Mouse (Mus musculus): ENCODE results near the gene Gm11011.
"Not testable (repeated sequence)": the region's sequence is repeated elsewhere in the genome, so short reads cannot be mapped to it uniquely, and the experiment has no call there.

Gene Gm11011

DNA sequence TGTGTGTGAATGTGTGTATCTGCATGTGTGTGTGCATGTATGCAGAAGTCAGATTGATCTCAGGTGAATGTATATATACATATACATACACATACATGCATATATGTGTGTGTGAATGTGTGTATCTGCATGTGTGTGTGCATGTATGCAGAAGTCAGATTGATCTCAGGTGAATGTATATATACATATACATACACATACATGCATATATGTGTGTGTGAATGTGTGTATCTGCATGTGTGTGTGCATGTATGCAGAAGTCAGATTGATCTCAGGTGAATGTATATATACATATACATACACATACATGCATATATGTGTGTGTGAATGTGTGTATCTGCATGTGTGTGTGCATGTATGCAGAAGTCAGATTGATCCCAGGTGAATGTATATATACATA, at the start of gene Gm11011:
Gene Gm11011 (minus strand): TSS at position 101 of the 400 bp plus-strand sequence.
- not testable (repeated sequence) for DNase-seq (ENCODE audit: low spot score in 2 of 2)

DNA sequence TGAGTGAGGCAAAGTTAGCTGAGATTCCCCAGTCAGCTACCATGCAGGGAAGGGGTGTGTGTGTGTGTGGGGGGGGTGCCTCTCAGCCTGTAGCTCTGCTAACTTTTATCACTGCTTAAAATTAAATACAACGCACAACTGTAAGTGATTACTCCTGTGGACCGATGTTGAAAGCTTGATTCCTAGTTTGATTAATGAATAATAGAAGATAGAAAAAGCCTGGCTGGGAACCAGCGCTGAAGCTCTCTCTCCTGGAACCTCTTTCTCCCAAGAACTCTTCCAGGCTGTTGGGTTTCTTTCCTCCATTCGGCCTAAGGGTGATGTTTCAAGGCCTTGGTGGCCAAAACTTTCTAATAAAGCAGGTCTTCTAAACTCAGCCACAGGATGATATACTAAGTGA, 48.9 kb upstream of the Gm11011 start:
- DNase-seq (ENCODE audit: low spot score in 2 of 2), result no peak

DNA sequence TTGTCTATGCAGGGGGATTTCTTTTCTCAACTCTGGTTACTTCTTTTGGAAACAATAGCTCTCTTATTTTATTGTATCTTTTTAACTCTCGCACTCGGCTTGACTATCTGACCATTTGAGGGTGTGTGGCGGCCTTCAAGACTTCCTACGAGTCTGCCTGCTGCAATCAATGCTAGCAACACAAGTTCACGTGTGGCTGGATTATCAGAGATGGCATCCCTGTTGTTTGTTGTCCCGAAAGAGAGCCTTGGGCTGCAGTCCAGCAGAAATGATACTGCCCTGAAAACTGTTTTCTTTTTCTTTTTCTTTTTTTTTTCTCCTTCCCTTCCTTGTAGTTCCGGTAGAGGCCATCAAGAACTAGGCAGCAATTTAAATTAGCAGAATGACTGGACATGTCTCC, 47.9 kb upstream of the Gm11011 start:
- DNase-seq (ENCODE audit: low spot score in 2 of 2), result no peak

DNA sequence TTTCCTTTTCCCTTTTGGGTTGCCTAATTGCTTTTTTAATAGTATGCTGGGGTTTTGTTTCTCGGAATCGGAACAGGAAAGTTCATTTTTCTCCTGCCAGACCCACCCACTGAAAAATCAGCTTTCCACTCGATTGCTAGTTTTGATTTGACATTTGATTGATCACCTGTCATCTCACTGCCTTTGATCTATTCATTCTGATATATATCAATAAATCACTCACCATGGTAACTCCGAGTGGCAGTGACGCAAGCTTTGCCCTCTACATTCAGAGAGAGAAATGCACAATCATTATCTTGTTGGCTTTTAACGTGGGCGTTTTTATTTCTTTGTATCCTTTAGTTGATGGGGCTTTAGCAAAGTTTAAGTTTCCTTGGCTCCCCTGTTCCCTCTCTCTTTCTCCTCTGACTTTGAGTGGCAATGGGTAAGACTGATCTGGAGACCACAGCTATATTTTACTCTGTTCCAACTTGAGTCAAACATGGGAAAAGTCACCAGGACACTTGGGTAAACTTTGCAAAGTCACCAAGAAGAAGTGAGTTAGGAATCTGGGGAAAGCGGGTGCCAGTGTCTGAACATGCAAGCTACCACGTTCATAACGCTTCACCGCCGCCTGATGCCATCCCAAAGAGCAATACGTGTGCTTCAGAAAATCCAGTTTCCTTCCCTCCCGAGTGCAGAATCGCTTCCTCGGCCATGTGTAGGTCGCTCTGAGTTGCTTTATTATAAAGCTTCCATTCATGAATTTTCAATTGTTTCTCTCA, 47.3 kb upstream of the Gm11011 start:
- DNase-seq (ENCODE audit: low spot score in 2 of 2), result no peak

DNA sequence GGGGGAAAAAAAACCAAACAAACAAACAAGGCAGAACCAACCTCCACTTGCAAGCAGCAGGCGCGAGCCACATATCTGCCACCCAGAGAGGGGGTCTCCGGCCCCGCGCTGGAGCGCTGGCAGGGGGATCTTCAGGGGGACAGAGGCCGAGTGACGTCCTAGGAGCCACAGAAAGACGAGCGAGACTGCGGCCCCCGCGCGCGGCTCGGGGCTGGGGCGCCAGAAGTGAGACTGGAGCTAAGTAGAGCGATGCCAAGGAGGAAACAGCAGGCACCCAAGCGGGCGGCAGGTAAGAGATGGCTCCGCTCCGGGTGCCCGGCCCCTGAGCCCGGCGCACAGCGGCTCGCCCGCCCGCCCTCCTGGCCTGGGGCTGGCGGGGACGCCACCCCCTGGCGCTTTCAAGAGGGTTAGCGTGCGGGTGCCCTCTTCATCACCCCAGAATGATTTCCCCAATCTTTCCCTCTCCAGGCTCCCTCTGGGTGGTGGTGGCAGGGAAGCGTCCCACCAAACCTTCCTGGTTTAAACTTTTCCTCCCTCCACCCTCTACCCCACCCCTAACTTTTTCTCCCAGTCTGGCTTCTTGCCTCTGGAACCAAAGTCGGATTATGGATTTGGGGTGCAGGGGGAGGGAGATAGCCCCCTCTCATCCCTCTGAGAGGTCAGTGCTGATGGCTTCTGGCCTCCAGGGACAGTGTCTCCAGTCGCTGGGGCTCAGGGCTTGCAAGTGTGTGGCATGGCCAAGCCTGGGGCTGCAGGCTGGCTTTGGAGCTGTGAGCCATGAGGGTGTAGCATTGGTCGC, 46.1 kb upstream of the Gm11011 start:
- peak in 1 of 2 experiments; percentile 12 for DNase-seq (ENCODE audit: low spot score in 2 of 2)

DNA sequence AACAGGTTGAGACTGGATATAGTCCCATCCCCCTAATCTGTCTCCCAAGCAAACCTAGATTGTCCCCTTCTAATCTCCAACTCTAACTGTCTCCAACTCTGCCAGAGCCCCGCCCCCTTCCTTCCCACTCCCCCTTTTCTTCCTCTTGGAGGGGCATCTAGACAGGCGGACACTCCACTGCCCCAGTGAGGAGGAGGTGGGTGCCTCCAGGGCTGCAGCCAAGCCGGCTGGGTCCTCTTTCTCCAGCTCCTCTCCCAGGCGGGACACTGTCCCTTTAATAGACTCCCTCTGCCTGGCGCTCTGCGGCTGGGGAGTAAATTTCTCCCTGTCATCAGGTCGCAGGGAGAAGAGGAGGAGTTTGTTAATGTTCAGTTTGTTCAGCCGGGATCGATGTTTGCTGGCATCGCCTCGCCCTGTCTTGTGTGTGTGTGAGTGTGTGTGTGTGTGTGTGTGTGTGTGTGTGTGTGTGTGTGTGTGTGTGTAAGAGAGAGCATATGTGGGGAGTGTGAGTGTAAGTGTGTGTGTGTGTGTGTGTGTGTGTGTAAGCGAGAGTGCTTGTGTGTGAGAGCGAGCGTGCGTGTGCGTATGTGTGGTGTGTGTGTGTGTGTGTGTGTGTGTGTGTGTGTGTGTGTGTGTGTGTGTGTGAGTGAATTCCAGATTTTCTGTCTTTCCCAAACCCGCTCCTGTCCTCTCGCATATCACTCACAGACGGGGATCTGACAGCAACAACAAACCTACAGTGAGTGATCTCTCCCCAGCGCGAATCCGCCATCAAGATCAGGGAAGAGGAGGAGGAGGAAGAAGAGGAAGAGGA, 45.0 kb upstream of the Gm11011 start, which contains the start of gene Tshz2:
Gene Tshz2 (plus strand): TSS at position 676 of the 814 bp plus-strand sequence.
- DNase-seq (ENCODE audit: low spot score in 2 of 2), result peak in 1 of 2 experiments; percentile 10

DNA sequence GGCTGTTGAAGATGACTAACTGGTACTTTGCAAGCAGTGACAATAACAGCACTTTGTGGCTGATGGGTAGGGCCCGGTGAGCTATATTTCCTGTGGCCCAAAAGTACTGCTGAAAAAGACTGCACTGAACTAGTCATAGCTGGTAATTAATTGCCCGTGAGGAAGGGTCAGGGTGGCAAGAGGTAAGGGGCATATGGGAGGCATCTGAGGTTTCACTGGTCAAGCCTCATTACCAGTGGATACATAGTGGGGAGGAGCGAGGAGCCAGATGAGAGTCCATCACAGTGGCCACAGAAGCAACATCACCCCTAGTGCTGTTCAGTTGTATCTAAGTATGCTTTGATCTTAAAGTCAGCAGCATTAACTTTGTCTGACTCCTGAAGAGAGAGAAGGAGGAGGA, 42.5 kb upstream of the Gm11011 start:
- no peak for DNase-seq (ENCODE audit: low spot score in 2 of 2)

DNA sequence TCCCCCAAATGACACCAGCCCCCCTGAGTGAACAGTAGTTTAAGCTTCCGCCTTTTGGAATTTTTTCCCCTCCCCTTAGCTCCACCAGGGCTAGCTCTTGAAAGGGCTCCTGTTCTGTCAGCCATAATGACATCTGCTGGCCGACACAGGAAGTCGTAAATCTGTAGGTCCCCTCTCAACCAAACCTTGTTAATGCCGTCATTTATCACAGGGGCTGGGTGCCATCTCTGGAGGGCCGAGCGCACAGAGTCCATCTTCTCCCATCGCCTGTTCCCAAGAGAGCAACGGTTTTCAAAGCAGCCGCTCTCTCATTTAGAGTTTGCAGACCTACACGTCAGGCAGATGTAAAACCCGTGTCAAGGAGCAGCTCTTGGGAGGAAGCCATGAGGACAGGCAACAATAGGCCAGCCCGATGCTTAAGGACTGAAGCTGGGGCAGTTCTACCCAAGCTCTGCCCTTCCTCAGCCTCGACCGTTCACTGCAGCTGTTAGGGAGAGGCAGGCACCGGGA, 33.7 kb upstream of the Gm11011 start:
- DNase-seq (ENCODE audit: low spot score in 2 of 2), result no peak

DNA sequence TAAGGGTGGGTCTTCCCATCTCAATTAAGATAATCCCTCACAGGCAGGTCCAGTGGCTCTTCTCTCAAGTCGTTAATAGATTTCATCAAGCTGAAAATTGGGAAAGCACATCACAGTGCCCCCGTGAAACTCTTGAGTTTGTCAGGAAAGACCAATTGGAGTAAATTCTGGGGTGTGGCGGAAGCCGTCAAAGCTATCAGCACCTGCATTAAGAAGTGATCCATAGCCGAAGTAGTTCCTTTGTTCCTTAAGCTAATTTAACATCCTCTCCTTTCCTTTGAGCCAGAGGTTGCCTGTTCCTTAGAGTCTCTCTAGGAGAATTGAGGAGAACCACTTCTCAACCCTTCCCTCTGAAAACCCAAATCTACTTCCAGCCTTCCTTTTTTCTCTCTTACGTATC, 28.5 kb upstream of the Gm11011 start:
- DNase-seq (ENCODE audit: low spot score in 2 of 2), result no peak

DNA sequence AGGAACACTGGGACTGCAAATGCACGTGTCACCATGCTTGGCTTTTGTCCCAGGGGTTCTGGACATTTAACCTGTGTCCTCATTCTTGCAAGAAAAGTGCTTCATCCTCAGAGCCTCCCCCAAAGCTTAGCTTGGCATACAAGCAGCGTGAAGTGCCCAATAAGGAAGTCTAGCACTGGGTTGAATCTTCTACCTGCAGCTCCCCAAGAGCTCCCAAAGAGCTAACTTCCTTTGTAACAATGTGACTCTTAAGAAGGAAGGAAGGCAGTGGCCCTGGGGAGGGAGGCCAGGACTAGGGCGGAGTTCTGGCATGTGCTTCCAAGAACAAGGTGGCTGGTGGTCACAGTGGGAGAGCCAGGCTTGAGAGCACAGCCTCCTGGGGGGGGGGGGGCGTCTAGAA, 27.1 kb upstream of the Gm11011 start:
- DNase-seq (ENCODE audit: low spot score in 2 of 2), result no peak

DNA sequence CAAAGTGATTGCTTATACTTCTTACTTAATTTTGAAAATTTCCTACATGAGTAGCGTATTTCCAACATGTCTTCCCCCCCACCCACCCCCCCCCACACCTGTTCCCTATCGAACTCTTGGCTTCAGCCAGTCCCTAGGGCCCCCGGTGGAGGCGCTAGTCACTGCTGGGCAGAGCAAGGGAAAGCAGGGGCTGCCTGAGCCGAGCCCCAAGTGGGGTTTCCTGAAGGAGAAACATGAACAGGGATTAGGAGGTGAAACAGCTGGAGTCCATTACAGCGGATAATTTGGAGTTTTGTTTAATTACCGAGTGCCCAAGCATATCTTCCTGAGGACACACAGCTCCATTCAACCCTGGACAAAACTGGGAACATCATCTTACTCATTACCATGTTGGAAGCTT, 24.0 kb upstream of the Gm11011 start:
- no peak for DNase-seq (ENCODE audit: low spot score in 2 of 2)

DNA sequence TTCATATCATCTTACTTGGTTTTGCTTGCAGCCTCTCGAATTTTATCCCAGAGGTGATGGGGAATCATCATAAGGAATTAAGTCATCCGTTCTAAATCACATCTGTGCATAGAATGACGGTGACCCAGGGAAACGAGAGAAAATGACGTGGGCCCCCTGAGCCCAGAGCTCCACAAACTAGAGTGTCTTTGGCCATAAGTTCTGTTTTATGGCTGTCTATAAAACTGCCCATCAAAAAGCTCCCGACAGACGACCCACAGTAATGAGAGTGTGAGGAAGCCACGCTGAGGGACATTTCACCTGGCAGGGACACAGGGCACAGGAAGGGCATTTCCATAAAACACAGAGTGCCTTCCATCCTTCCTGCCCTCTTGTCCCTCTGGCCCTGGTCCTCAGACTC, 23.3 kb upstream of the Gm11011 start:
- DNase-seq (ENCODE audit: low spot score in 2 of 2), result no peak

DNA sequence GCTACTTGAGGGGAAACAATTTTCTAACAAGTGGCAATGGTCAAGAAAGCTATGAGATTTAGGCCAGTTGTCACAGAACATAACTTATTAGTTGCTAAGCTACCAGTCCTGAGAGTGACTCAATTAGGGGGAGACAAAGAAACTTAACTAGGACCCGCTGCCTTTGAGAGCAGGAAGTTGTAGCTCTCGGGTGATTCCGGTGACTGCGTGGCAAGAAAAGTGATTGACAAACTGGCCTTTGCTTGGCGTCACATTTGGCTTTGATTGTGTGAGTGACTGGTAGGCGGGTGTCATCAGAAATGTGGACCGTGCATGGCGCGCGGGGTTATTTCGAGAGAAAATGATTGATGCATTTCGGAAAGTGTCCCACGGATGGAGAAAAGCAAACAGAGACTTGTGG, 22.4 kb upstream of the Gm11011 start:
- DNase-seq (ENCODE audit: low spot score in 2 of 2), result no peak

DNA sequence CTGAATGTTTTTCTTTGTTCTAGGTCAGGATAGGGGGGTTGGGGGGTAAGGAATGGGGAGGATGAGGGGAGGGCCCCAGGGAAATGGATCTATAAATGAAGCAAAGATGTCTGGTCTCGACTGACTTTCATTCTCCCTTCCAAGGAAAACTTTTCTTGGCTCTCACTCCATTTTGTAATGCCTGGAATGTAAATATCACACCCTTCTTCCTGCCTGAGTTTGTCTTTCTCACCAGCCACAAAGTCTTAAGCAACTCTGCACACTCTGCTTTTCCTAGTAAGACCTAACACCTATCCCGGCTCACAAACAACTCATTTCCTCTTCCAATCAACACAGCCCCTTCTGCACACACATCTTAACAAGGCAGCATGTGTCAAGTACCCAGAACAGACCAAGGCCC, 20.2 kb upstream of the Gm11011 start:
- DNase-seq (ENCODE audit: low spot score in 2 of 2), result no peak

DNA sequence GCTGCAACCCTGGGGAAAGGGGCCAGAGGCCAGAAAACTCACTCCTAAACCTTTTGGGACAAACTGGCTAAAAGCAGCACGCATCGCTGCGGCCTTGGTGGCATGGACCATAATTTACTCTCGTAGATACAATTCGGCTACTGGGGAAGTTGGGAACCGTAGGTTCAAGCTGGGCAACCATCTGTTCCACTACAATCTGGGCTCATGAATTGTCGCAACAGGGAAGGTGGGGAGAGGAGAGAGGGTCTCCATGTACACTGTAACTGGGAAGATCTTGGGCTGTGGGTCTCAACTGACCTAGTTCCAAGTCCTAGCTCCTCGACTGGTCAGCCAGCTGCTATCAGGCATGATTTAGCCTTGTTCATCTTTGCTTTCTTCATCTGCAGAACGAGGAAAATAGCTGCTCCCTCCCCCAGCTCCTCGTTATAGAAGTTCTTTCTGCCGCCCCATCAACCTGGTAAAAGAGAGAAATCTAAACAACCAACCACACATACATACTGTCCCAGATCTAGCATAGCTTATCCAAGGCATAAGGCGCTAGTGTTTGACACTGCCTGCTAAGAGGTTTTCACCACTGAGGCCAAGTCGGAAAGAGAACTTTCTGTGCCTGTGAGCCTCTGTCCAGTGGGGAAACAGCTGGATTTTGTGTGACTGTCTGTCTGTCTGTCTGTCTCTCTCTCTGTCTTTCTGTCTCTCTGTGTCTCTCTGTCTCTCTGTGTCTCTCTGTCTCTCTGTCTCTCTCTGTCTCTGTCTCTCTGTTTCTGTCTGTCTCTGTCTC, 19.5 kb upstream of the Gm11011 start:
- no peak for DNase-seq (ENCODE audit: low spot score in 2 of 2)

DNA sequence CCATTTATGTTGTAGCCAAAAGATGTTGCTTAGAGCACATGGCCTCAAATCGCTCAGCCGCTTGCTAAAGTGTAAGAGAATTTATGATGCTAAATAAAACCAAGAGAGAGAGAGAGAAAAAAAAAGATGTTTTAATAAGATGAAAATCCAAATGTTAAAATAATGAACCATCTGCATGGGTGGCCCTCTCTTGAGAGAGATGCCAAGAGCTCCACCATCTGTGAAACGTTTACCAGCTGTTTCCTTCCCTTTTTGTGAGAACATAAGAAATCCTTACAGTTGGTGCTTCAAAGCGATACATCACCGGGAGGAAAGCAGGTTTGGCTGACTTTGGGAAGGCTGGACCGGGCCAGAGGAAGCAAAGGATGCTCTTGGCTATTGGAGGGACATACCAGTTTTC, 12.6 kb upstream of the Gm11011 start:
- peak; percentile 18 to 29 for DNase-seq (ENCODE audit: low spot score in 2 of 2)

DNA sequence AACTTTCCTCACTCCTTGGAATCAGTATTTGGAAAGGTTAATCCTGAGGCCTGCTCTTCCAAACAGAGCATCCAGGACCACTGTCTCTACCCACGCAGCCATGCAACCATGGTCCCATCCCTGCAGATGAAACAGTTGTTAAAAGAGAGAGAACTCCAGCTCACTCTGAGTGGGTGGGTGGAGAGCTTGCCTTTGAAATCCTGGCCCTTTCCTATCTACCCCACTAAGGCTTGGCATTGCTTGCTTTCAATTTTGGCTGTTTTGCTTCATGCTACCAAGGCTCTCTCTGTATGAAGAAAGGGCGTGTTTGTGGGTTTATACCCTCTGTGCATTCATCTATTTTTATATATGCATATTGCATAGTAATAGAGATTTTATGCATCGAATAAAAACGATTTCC, 12.0 kb upstream of the Gm11011 start:
- DNase-seq (ENCODE audit: low spot score in 2 of 2), result no peak

DNA sequence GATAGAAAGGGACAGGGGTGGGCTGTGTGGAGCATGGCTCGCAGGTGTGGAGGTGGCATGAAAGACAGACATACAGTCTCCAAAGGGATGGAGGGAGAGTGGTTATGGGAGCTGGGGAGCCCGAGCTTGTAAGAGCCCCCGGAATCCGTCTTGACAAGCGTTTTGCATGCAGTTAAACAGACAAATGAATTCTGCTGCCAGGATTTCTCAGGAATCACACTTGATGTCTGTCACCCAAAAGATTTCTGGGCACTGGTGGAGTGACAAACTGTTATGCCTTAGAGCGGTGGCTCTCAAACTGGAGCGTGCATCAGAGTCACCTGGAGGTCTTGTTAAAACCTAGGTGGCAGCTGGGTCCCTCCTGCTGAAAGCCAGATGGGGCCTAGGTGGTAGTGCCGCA, 10.4 kb upstream of the Gm11011 start:
- no peak for DNase-seq (ENCODE audit: low spot score in 2 of 2)

DNA sequence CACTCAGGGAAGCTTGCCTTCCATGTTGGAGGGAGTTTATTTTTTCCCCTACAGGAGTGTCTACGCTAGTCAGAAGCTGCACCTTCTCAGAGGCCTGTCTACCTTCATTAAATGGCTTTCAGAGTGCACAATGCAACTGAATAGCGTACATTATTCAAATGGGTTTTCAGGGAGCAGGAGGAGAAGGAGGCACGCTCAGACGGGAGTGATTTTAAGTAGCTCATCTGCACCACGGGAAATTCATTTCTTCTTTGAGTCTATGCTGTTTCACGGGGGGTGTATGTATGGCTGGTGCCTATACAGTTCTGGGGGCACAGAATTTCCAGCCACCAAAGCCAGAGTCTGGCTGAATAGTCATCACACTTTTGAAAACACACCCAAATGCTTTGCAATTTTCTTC, 9.8 kb upstream of the Gm11011 start:
- no peak for DNase-seq (ENCODE audit: low spot score in 2 of 2)

DNA sequence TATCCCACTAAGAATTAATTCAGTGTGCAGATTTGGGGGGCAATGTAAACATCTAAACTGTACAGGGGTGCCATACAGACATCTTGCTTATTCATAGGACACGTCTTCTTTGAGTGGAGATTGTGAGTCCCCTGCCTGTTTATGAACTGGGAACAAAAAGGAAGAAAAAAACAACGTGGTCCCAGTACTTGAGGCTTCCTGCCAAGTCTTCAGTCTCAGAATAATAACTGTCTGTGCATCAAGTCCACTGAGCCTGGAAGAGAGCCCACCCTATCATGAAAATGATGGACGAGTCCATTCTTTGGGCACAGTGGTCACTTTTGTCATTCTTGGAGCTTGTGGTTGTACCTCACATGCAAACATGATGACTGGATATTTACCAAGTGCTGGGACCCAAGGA, 6.2 kb upstream of the Gm11011 start:
- DNase-seq (ENCODE audit: low spot score in 2 of 2), result no peak

DNA sequence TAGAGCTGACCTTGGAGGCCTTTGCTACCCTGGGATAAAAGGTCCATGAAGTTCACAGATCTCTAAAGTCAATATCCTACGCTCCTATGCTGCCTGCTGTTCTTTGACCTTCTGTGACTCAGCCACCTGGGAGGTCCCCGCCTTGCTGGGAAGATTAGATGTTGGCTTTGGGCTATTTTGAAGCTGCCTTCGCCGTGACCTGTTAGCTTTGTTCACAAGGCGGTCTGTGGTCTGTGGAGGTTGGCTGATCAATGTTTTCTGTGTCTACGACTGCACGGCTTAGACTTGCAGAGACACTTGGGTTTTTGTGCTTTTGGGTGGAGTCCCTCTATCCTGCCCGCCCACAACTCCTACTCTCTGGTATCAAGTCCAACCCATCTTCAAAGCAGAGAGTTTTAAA, 2.9 kb upstream of the Gm11011 start:
- no peak for DNase-seq (ENCODE audit: low spot score in 2 of 2)

Data from frontal cortex, postnatal 14 days (tissue).